Mouse (Mus musculus) lung, postnatal 4 days (tissue): ENCODE data around the gene Dtnbp1.

Source experiments
- DNase-seq, 2 experiments: peaks; one replicate each; pipeline ENCODE4 v3.0.0; 2021

Dtnbp1 gene

GRCm38 (mm10) chr13:44946880-44947635, 54.9 kb downstream of the Dtnbp1 start:
- DNase-seq: no peak

- no peak for DNase-seq
Observed at GRCm38 (mm10) chr13:44943618-44944017, 58.3 kb downstream of the Dtnbp1 start.

GRCm38 (mm10) chr13:44939326-44940035, 62.5 kb downstream of the Dtnbp1 start:
- peak in 1 of 2 experiments; percentile 34 for DNase-seq

- no peak for DNase-seq
Observed at GRCm38 (mm10) chr13:44937681-44938080, 64.3 kb downstream of the Dtnbp1 start.

GRCm38 (mm10) chr13:44933575-44933974, 68.4 kb downstream of the Dtnbp1 start:
- no peak for DNase-seq

- DNase-seq: no peak
Observed at GRCm38 (mm10) chr13:44932307-44933264, 69.4 kb downstream of the Dtnbp1 start.

GRCm38 (mm10) chr13:44926311-44926710, 75.6 kb downstream of the Dtnbp1 start:
- no peak for DNase-seq

GRCm38 (mm10) chr13:44925173-44925572, 76.8 kb downstream of the Dtnbp1 start:
- DNase-seq: no peak

GRCm38 (mm10) chr13:44924042-44924441, 77.9 kb downstream of the Dtnbp1 start:
- no peak for DNase-seq

GRCm38 (mm10) chr13:44921721-44922120, 80.2 kb downstream of the Dtnbp1 start:
- no peak for DNase-seq

GRCm38 (mm10) chr13:44921095-44921494, 80.9 kb downstream of the Dtnbp1 start:
- DNase-seq: no peak

GRCm38 (mm10) chr13:44918269-44918668, 83.7 kb downstream of the Dtnbp1 start:
- no peak for DNase-seq

GRCm38 (mm10) chr13:44917202-44917601, 84.7 kb downstream of the Dtnbp1 start:
- DNase-seq: no peak

GRCm38 (mm10) chr13:44915945-44916344, 86.0 kb downstream of the Dtnbp1 start:
- peak in 1 of 2 experiments; percentile 39 for DNase-seq

GRCm38 (mm10) chr13:44915382-44915781, 86.6 kb downstream of the Dtnbp1 start:
- no peak for DNase-seq

- DNase-seq: no peak
Observed at GRCm38 (mm10) chr13:44913560-44913959, 88.4 kb downstream of the Dtnbp1 start.

- peak; percentile 25 to 66 for DNase-seq
Observed at GRCm38 (mm10) chr13:44912851-44913250, 89.1 kb downstream of the Dtnbp1 start.

GRCm38 (mm10) chr13:44908790-44909189, 93.2 kb downstream of the Dtnbp1 start:
- DNase-seq: no peak

- DNase-seq: peak; percentile 87 to 94
Observed at GRCm38 (mm10) chr13:44907702-44908101, 94.2 kb downstream of the Dtnbp1 start.

GRCm38 (mm10) chr13:44906141-44906540, 95.8 kb downstream of the Dtnbp1 start:
- no peak for DNase-seq

- DNase-seq: no peak
Observed at GRCm38 (mm10) chr13:44904271-44904670, 97.7 kb downstream of the Dtnbp1 start.

GRCm38 (mm10) chr13:44903416-44903815, 98.5 kb downstream of the Dtnbp1 start:
- no peak for DNase-seq

GRCm38 (mm10) chr13:44902299-44902698, 99.6 kb downstream of the Dtnbp1 start:
- DNase-seq: no peak
